Mouse (Mus musculus): Measurements from ENCODE around the gene Saal1. TPM values are rescaled to one million over a fixed set of nuclear protein-coding genes. Genes with fewer than 3 reads are reported as not detected.
"Not testable (repeated sequence)": the region's sequence is repeated elsewhere in the genome, so short reads cannot be mapped to it uniquely, and the experiment has no call there.

The Saal1 gene
- total RNA-seq (2015; ENCODE audit: low replicate concordance) (7.1 and 7.9 TPM in 2 replicates), total RNA-seq (2017; ENCODE audit: low replicate concordance) (4.4 and 9.9 TPM in 2 replicates)

DNA sequence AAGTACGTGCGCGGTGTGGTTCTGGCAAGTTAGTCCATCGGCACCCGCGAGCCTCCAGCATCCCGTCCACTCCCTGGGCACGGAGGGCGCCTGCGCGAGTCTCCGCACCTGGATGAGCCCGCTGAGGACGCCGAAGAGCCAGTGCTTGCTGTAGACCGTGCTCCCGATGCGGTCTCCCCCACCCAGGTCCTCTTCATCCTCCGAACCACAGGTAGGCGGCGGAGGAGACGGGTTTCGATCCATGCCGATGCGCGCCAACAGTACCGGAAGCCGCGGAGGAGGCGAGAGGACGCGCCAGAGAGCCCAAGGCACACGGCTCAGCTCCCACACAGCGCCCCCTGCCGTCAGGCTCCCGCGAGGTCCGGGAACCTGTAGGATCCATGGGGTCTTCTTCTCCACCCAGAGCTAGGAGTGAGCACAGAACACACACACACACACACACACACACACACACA lies at the start of gene Saal1:
Gene Saal1 (minus strand): TSS at position 291 of the 455 bp plus-strand sequence.
- ATAC-seq (replicated peaks; ENCODE audit: low FRiP score, poor library complexity, severe bottlenecking), result peak; percentile 93

DNA sequence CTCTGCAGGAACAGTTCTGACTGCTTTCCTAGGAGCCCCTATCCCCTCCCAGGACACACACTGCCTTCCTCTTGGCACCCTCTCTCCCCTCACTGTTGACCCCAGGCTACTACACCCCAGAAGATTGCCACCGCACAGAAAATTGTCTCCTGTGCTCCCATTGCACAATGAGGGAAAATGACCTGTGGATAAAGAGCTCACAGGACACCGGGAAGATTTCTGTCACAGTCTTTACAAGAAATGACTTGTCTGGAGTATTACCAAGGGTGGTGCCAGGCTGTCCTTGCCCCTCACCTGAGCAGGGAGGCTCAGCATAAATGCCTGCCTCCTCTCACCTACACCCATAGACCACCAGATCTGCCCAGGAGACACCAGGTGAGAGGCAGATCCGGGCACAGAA lies 41.0 kb upstream of the Saal1 start, which contains the start of gene Saa2:
Gene Saa2 (plus strand): TSS at position 301 of the 400 bp plus-strand sequence.
- ATAC-seq (replicated peaks; ENCODE audit: low FRiP score, poor library complexity, severe bottlenecking), result no peak

DNA sequence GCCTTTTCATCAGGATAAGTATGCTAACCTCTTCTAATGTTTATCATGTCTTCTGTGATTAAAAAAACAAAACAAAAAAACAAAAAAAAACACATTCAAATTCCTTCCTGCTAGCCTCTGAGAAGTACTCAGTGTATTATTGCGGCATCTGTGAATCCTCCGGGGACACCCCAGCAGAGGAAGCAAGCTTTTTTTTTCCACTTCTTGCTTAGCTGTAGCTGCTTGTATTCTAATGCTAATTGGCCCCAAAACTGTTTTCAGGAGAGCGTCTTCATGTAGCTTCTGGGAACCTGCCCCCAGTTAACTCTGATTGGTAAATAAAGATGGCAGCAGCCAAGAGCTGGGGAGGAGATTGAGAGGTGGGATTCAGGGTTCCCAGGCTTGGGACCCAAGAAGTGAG lies 38.0 kb upstream of the Saal1 start:
- ATAC-seq (replicated peaks; ENCODE audit: low FRiP score, poor library complexity, severe bottlenecking), result no peak

DNA sequence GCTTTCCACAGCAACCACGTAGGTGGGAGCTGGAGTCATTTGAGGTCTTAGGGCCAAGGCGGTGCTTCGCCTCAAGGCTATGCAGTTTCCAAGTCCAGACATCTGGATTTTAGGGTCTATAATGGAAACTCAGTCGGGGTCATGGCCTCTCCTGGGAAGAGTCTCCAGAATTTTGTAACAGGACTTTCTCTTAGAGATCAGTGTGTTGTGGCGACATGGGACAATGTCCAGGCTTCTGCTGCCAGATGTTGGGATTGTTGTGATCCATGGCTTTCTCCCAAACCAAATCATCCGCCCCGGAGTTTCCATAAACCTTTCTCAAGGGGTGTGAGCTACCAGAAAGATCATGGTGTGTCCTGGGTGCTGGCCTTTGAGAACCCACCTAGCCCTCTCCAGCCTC lies 35.9 kb upstream of the Saal1 start:
- ATAC-seq (replicated peaks; ENCODE audit: low FRiP score, poor library complexity, severe bottlenecking), result no peak

GRCm38 (mm10) chr7:46745816-46746215 lies 35.3 kb upstream of the Saal1 start:
- ATAC-seq (replicated peaks; ENCODE audit: low FRiP score, poor library complexity, severe bottlenecking), result no peak

GRCm38 (mm10) chr7:46742880-46743279 lies 32.4 kb upstream of the Saal1 start, which contains the start of gene Saa1:
Gene Saa1 (minus strand): TSS chr7:46742980.
- ATAC-seq (replicated peaks; ENCODE audit: low FRiP score, poor library complexity, severe bottlenecking), result not testable (repeated sequence)

DNA sequence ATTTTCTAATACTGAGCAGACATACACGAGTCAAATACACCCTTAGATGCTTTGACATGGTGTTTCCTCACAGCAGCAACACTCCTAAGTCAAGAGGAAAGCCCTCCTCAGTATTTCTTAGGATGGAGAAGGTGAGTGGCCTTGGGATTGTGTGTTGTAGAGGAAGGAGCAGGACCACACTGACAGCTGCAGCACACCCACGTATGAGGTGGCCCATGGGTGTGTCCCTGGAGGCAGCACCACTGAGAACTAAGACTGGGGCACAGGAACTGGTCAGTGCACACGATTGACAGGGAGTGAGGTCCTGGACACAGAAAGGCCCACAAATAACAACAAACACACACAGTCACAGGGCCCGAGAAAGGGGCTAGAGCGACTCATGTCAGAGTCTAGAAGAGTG lies 29.6 kb upstream of the Saal1 start:
- ATAC-seq (replicated peaks; ENCODE audit: low FRiP score, poor library complexity, severe bottlenecking), result not testable (repeated sequence)

DNA sequence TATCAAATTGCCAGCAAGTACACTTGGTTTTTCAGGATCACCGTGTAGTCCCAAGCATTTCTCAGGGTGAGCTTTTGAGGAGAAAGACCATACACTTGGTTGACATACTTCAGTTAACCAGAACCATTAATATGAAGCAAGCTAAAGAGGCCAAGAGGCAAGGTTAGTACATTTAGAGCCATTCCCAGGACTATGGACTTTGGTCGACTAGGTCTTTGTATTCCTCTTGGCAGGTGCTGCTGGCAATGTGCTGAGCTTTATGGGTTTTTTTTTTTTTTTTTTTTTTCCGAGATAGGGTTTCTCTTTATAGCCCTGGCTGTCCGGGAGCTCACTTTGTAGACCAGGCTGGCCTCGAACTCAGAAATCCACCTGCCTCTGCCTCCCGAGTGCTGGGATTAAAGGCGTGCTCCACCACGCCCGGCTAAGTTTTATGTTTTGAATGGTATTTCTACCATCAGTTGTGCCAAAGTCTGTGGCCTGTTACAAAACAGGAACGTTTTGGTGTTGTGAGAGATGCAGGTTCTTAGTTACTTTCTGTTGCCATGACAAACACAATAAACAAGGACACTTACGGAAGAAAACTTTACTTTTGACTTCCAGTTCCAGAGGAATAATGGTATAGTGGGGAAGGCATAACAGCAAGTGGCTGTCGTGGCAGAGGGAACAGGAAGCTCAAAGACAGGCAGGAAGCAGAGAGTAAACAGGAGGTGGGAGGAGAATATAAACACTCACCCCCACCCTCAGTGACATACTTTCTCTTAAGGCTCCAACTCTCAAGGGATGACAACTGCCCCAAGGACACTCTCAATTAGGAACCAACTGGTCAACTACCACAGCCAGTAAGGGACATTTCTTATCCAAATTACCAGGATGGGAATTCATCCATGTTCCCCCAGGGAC lies 28.3 kb upstream of the Saal1 start:
- ATAC-seq (replicated peaks; ENCODE audit: low FRiP score, poor library complexity, severe bottlenecking), result no peak

DNA sequence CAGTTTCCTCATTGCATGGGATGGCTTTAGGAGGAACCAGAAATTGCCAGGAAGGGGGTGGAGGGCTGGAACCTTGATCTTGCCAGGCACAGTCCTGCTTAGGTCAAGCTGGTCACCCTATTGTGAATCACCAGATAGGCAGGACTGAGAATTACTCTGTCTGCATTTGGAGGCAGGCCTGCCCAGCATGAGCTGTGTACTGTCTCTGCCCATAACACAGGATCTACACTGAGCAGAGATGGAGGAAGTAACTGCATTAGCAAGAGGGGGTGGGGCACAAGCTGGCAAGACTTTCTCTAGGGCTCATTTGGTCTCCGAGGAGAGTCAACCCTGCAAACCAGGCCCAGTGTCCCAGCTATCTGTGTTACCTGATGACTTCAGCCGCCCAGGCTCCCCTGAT lies 24.5 kb upstream of the Saal1 start:
- no peak for ATAC-seq (replicated peaks; ENCODE audit: low FRiP score, poor library complexity, severe bottlenecking)

DNA sequence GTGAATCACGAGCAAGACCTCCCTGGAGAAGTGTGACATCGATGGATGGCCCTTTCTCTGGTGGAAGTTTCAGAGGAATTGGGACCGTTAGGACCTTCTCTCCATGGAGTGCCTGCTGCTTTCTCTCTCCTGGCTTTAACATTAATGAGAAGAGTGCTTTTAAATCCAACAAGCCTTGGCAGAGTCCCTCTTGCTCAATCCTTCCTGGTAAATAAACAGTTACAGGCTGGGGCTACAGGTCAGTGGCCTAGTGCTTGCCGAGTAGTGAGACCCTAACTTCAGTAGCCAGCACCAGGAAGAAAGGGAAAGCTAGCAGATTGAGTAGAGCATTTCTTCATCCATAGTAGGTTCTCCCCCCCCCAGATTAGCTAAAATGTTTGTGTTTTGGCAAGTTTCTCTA lies 22.0 kb upstream of the Saal1 start, which contains the start of gene Saa4:
Gene Saa4 (minus strand): TSS at position 146 of the 400 bp plus-strand sequence.
- no peak for ATAC-seq (replicated peaks; ENCODE audit: low FRiP score, poor library complexity, severe bottlenecking)

- no peak for ATAC-seq (replicated peaks; ENCODE audit: low FRiP score, poor library complexity, severe bottlenecking)
Observed at GRCm38 (mm10) chr7:46727584-46727983, 17.1 kb upstream of the Saal1 start.

- no peak for ATAC-seq (replicated peaks; ENCODE audit: low FRiP score, poor library complexity, severe bottlenecking)
Observed at GRCm38 (mm10) chr7:46724396-46724795, 13.9 kb upstream of the Saal1 start.

GRCm38 (mm10) chr7:46723849-46724248 lies 13.4 kb upstream of the Saal1 start:
- no peak for ATAC-seq (replicated peaks; ENCODE audit: low FRiP score, poor library complexity, severe bottlenecking)

DNA sequence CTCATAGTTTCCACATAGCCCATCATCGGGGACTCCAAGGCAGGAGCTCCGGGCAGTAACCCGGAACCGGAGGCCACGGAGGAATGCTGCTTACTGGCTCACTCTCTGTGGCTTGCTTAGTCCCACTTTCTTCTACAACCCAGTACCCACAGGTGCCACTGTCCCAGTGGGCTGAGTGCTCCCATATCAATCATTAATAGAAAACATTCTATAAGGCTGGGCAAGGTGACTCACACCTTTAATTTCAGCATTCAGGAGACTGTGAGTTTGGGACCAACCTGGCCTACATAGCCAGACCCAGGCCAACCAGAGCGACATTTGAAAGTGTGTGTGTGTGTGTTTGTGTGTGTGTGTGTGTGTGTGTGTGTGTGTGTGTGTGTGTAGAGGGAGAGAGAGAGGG lies 12.9 kb upstream of the Saal1 start:
- no peak for ATAC-seq (replicated peaks; ENCODE audit: low FRiP score, poor library complexity, severe bottlenecking)

- no peak for ATAC-seq (replicated peaks; ENCODE audit: low FRiP score, poor library complexity, severe bottlenecking)
Observed at GRCm38 (mm10) chr7:46720460-46720859, 10.0 kb upstream of the Saal1 start.

DNA sequence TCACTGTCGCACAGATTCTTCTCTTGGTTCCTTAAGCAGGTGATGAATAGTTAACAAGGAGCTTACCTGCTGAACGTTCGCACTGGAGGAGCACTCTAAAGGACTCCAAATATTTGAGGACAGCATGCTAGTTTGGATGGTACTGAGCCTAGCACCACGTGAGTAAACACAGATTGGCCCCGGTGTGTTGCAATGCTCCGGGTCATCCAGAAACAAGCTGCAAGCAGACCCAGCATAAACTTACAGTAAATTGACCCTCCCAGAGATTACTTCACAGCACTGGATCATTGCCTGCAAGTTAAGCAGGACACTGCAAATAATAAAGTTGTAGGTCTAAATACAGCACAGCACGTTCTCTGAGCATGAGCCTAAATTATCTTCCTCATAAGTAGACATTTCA lies 9.0 kb upstream of the Saal1 start:
- no peak for ATAC-seq (replicated peaks; ENCODE audit: low FRiP score, poor library complexity, severe bottlenecking)

- ATAC-seq (replicated peaks; ENCODE audit: low FRiP score, poor library complexity, severe bottlenecking), result no peak
Observed at GRCm38 (mm10) chr7:46718591-46719270, 8.3 kb upstream of the Saal1 start.

- ATAC-seq (replicated peaks; ENCODE audit: low FRiP score, poor library complexity, severe bottlenecking), result no peak
Observed at GRCm38 (mm10) chr7:46716897-46717296, 6.4 kb upstream of the Saal1 start.

- ATAC-seq (replicated peaks; ENCODE audit: low FRiP score, poor library complexity, severe bottlenecking), result no peak
Observed at GRCm38 (mm10) chr7:46715600-46715999, 5.1 kb upstream of the Saal1 start, which contains the start of gene Saa3. Gene Saa3 (minus strand): TSS chr7:46715700.

DNA sequence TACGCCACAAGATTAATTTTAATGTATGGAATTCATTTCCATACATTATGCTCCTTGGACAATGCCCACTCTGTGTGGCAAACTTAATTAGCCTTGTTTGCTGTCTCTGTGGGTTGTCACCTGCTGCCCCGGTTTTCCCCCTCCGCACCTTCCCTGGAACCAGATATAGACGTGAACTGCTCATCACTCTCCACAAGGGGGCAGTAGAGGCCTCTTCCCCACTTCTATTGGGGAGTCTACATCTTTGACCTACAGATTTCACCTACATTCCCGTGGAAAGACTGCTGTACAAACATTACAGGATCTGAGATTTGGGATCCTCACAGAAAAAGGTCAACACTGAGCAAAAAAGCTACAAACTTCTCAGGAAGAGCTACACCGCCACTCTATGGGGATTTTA lies 4.0 kb upstream of the Saal1 start:
- ATAC-seq (replicated peaks; ENCODE audit: low FRiP score, poor library complexity, severe bottlenecking), result 0 out of 2 replicates have a peak, but pooled peaks have one; percentile 45

GRCm38 (mm10) chr7:46712250-46712649 lies 1.8 kb upstream of the Saal1 start:
- no peak for ATAC-seq (replicated peaks; ENCODE audit: low FRiP score, poor library complexity, severe bottlenecking)

Measured in erythroid progenitor cell, adult 5-6 weeks (primary cell).